Mouse (Mus musculus): ENCODE measurements around the gene Otop2. TPM values are rescaled to one million over a fixed set of nuclear protein-coding genes. Genes with fewer than 3 reads are reported as not detected.

The Otop2 gene
- total and polyA plus RNA-seq, 3 experiments, result not detected

DNA sequence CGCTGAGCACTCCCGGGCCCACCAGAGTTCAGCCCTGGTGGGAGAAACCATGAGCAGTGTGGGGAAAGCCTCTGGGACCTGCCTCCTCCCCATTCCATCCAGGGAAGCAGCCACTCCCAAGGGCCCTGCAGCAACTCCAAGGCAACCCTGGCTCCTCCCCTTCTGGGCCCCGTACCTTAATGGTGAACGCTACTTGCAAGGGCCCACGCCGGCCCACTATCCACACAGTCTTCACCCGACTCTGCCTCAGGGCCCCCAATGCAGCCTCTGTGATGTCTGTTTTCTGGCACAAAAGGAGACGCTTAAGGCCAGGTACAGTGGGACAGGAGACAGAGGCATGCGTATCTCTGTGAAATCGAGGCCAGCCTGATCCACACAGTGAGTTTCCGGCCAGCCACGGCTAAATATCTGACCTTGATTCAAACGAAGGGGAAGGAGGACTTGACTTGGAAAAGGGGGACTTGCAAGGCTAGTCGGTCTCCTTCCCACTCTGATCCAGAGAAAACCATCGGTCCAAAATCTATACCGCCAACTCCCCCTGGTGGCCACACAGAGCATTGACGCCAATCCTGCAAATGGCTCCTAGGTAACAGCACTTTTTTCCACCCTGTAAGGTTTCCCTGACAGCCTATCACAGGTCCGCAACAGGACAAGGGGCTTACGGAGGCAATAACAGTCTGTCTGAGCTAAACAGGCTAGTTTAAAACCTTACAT lies 36.7 kb upstream of the Otop2 start (continued):
- TF ChIP-seq MAFK (IDR thresholded peaks at IDR 0.05; ENCODE audit: insufficient replicate concordance, low read length) (no peak), CHD2 (IDR thresholded peaks at IDR 0.05; ENCODE audit: low read length) (no peak), SMC3 (IDR thresholded peaks at IDR 0.05; ENCODE audit: low read depth, low read length) (peak; percentile 97), PAX5 (IDR thresholded peaks at IDR 0.05; ENCODE audit: low read length) (no peak), BHLHE40 (IDR thresholded peaks at IDR 0.05; ENCODE audit: low read depth, low read length) (no peak), IRF4 (IDR thresholded peaks at IDR 0.05; ENCODE audit: low read depth, low read length) (peak; percentile 24; the same call in 1 of the 2 replicates), ZNF384 (IDR thresholded peaks at IDR 0.05; ENCODE audit: low read depth, low read length) (no peak), CHD1 (IDR thresholded peaks at IDR 0.05; ENCODE audit: low read depth, low read length) (no peak), ELF1 (IDR thresholded peaks at IDR 0.05; ENCODE audit: low read depth, low read length) (no peak), E2F4 (IDR thresholded peaks at IDR 0.05; ENCODE audit: insufficient replicate concordance, low read depth, low read length) (no peak), USF1 (IDR thresholded peaks at IDR 0.05; ENCODE audit: low read depth, low read length) (no peak), MXI1 (IDR thresholded peaks at IDR 0.05; ENCODE audit: low read depth, low read length) (no peak), NELFE (IDR thresholded peaks at IDR 0.05; ENCODE audit: low read depth, low read length) (peak; percentile 38; the same call in 1 of the 2 replicates), TCF12 (IDR thresholded peaks at IDR 0.05; ENCODE audit: low read depth, low read length) (0 out of 2 replicates have a peak, but pooled peaks have one; percentile 17), MEF2A (IDR thresholded peaks at IDR 0.05; ENCODE audit: borderline replicate concordance, low read depth, low read length) (no peak), POLR2AphosphoS2 (IDR thresholded peaks at IDR 0.05; ENCODE audit: low read depth, low read length) (no peak), POLR2A (IDR thresholded peaks at IDR 0.05; ENCODE audit: low read depth, low read length) (no peak)

- dilution Hi-C loops (cut with MboI; ENCODE audit: extremely low pct_ligation_motif_present, extremely low pct_unique_long_range_greater_than_20kb, low sequenced_read_pairs) (no loop called here), in situ Hi-C loops (cut with MboI; ENCODE audit: low pct_ligation_motif_present, low pct_unique_long_range_greater_than_20kb, low sequenced_read_pairs) (loop anchor here (5.0 kb wide), 2 partner anchors 39 to 109 kb away; partner anchors contain the start of gene Slc9a3r1)
- Histone ChIP-seq H3K4me2 (ENCODE audit: insufficient read depth, low read depth, poor library complexity, severe bottlenecking) (no peak overlapping the region), H3K4me3 (replicated peaks in 1 of 3; ENCODE audit: low read depth in 2 of 3, low read length in 2 of 3, poor library complexity in 1 of 3) (no peak overlapping the region), H3K79me2 (replicated peaks; ENCODE audit: control insufficient read depth, extremely low read depth, insufficient read depth, poor library complexity, severe bottlenecking) (0 out of 2 replicates have a peak, but pooled peaks cover 7% of the 10 kb centered on the region), H3K9me3 (replicated peaks; ENCODE audit: low read length) (no peaks in the 10 kb centered on the region), H3K36me3 (replicated peaks in 1 of 2; ENCODE audit: control insufficient read depth in 1 of 2, insufficient read depth in 1 of 2, low read length in 1 of 2) (peaks cover 47 to 80% of the 10 kb centered on the region in 2 experiments), H3K9ac (ENCODE audit: insufficient read depth, low read depth) (no peak overlapping the region), H3K27ac (ENCODE audit: insufficient read depth, low read depth) (no peak overlapping the region), H3K27me3 (replicated peaks) (no peaks in the 10 kb centered on the region), H3K4me1 (ENCODE audit: control insufficient read depth in 1 of 2, insufficient read depth in 2 of 2) (peaks cover 30 to 46% of the 10 kb centered on the region in 2 experiments)
- no peak for DNase-seq (ENCODE audit: extremely low read depth)
- TF ChIP-seq GABPA (IDR thresholded peaks at IDR 0.05; ENCODE audit: insufficient replicate concordance, low read depth, low read length) (no peak), POLR2AphosphoS2 (IDR thresholded peaks at IDR 0.05; ENCODE audit: low read depth, low read length) (no peak), SMC3 (IDR thresholded peaks at IDR 0.05; ENCODE audit: low read depth, low read length) (no peak), EP300 (IDR thresholded peaks at IDR 0.05; ENCODE audit: low read length) (no peak), NELFE (IDR thresholded peaks at IDR 0.05; ENCODE audit: low read depth, low read length) (no peak), NRF1 (IDR thresholded peaks at IDR 0.05; ENCODE audit: low read depth, low read length) (no peak), JUND (conservative IDR thresholded peaks at IDR 0.05; ENCODE audit: low read depth, low read length) (no peak), JUN (IDR thresholded peaks at IDR 0.05; ENCODE audit: insufficient read depth, low read depth, low read length) (no peak), ZKSCAN1 (IDR thresholded peaks at IDR 0.05; ENCODE audit: borderline replicate concordance, low read depth, low read length) (no peak), PAX5 (IDR thresholded peaks at IDR 0.05; ENCODE audit: low read length) (no peak), ZMIZ1 (IDR thresholded peaks at IDR 0.05; ENCODE audit: low read depth, low read length) (no peak), USF1 (IDR thresholded peaks at IDR 0.05; ENCODE audit: low read depth, low read length) (no peak), MAX (IDR thresholded peaks at IDR 0.05; ENCODE audit: low read length) (no peak), CTCF (conservative IDR thresholded peaks at IDR 0.05 in 1 of 2, IDR thresholded peaks at IDR 0.05 in 1 of 2; ENCODE audit: low read depth in 2 of 2, low read length in 2 of 2) (no peak), MYC (IDR thresholded peaks at IDR 0.05; ENCODE audit: low read depth, low read length) (no peak)
These were observed 35.9 kb upstream of the Otop2 start for GRCm38 (mm10) chr11:115271052-115271451.

All from CH12.LX (cell line).